Comparison of ENCODE assay signal across 10 mouse cellular contexts in genomic region chr7:44247971-44248370, GRCm38 (mm10). TPM values are rescaled to one million over a fixed set of nuclear protein-coding genes. Genes with fewer than 3 reads are reported as not detected.
DNase-seq lines count a peak whose midpoint lies in the region; ATAC-seq and TF ChIP-seq lines count a peak whose summit lies in the region.
"Had no signal": no experiment of that assay in that cellular context is flagged by ENCODE, and none has a peak within 500 bp of the region (broad histone marks: within the 10 kb centered on the region; RNA-seq: fewer than 3 reads in every experiment).

No protein-coding gene starts in this region.

- no peaks in the 10 kb centered on the region for H3K27me3 ChIP-seq in heart, embryonic 15.5 days
- no peaks in the 10 kb centered on the region for H3K27me3 ChIP-seq in embryonic facial prominence, embryonic 10.5 days (replicated peaks; ENCODE audit: low read depth, poor library complexity, severe bottlenecking)
- H3K27me3 ChIP-seq in hindbrain, postnatal 0 days (ENCODE audit: insufficient read depth, low read length), result no peaks in the 10 kb centered on the region
- no peaks in the 10 kb centered on the region for H3K27me3 ChIP-seq in midbrain, embryonic 15.5 days (replicated peaks)

- 93% methylated on average over 2 of the region's 2 CpGs for WGBS in heart, embryonic 15.5 days
- WGBS in embryonic facial prominence, embryonic 10.5 days, result 90% methylated on average over 2 of the region's 2 CpGs
- WGBS in hindbrain, postnatal 0 days, result 96% methylated on average over 2 of the region's 2 CpGs
- WGBS in midbrain, embryonic 15.5 days, result 94% methylated on average over 2 of the region's 2 CpGs

- H3K36me3 ChIP-seq in heart, embryonic 15.5 days, result peaks cover 28% of the 10 kb centered on the region
- peaks cover 52% of the 10 kb centered on the region for H3K36me3 ChIP-seq in embryonic facial prominence, embryonic 10.5 days (replicated peaks)
- H3K36me3 ChIP-seq in hindbrain, postnatal 0 days (ENCODE audit: insufficient read depth, low read length), result peaks cover 15% of the 10 kb centered on the region
- H3K36me3 ChIP-seq in midbrain, embryonic 15.5 days (replicated peaks), result peaks cover 32% of the 10 kb centered on the region

- peak overlapping the region; percentile 98 for H3K4me3 ChIP-seq in heart, embryonic 15.5 days
- H3K4me3 ChIP-seq in embryonic facial prominence, embryonic 10.5 days, result peak overlapping the region; percentile 91
- peak overlapping the region; percentile 91 for H3K4me3 ChIP-seq in hindbrain, postnatal 0 days (ENCODE audit: low read length)
- H3K4me3 ChIP-seq in midbrain, embryonic 15.5 days, result peak overlapping the region; percentile 94

- no peak for DNase-seq in heart, postnatal 4 days
- DNase-seq in embryonic facial prominence, embryonic 10.5 days (ENCODE audit: low spot score), result no peak
- no peak for DNase-seq in hindbrain, postnatal 0 days (ENCODE audit: low spot score)
- no peak for DNase-seq in spleen, adult 12 weeks (ENCODE audit: low spot score)
- DNase-seq in left cerebral cortex, adult 8-10 months (ENCODE audit: low spot score in 2 of 2), result no peak
- DNase-seq in right cerebral cortex, postnatal 25 days, result no peak
- DNase-seq: layer of hippocampus, postnatal 36 days had no signal

- H3K9me3 ChIP-seq in heart, embryonic 15.5 days (replicated peaks), result no peaks in the 10 kb centered on the region
- H3K9me3 ChIP-seq in embryonic facial prominence, embryonic 10.5 days, result no peaks in the 10 kb centered on the region
- no peaks in the 10 kb centered on the region for H3K9me3 ChIP-seq in hindbrain, postnatal 0 days (ENCODE audit: low read length)
- no peaks in the 10 kb centered on the region for H3K9me3 ChIP-seq in midbrain, embryonic 15.5 days

- H3K4me1 ChIP-seq in heart, embryonic 15.5 days (replicated peaks), result peaks cover 20% of the 10 kb centered on the region
- H3K4me1 ChIP-seq in embryonic facial prominence, embryonic 10.5 days, result peaks cover 20% of the 10 kb centered on the region
- H3K4me1 ChIP-seq in hindbrain, postnatal 0 days (ENCODE audit: insufficient read depth, low read length), result peaks cover 10% of the 10 kb centered on the region
- H3K4me1 ChIP-seq in midbrain, embryonic 15.5 days, result peaks cover 23% of the 10 kb centered on the region

- no peak for ATAC-seq in heart, embryonic 15.5 days (replicated peaks; ENCODE audit: insufficient number of reproducible peaks, insufficient read depth, low FRiP score, low read depth)
- no peak for ATAC-seq in hindbrain, postnatal 0 days
- ATAC-seq in midbrain, embryonic 15.5 days (replicated peaks), result no peak

- H3K4me2 ChIP-seq in heart, embryonic 15.5 days, result peak overlapping the region; percentile 77
- H3K4me2 ChIP-seq in hindbrain, postnatal 0 days (ENCODE audit: low read depth, low read length), result peak overlapping the region; percentile 82
- H3K4me2 ChIP-seq in midbrain, embryonic 15.5 days, result peak overlapping the region; percentile 70

- H3K9ac ChIP-seq in heart, embryonic 15.5 days, result peak overlapping the region; percentile 13; the same call in 1 of the 2 replicates
- peak overlapping the region; percentile 99; the same call in 1 of the 2 replicates for H3K9ac ChIP-seq in hindbrain, postnatal 0 days (replicated peaks; ENCODE audit: low read length)
- H3K9ac ChIP-seq in midbrain, embryonic 15.5 days, result peak overlapping the region; percentile 93; the same call in 1 of the 2 replicates

- TF ChIP-seq CTCF in hindbrain, postnatal 0 days (IDR thresholded peaks at IDR 0.05; ENCODE audit: low read depth), result no peak

- H3K27ac ChIP-seq in heart, embryonic 15.5 days, result no peak overlapping the region
- no peak overlapping the region for H3K27ac ChIP-seq in embryonic facial prominence, embryonic 10.5 days (replicated peaks)
- H3K27ac ChIP-seq in hindbrain, postnatal 0 days, result no peak overlapping the region
- H3K27ac ChIP-seq in midbrain, embryonic 15.5 days, result no peak overlapping the region

RNA-seq across cellular contexts. Expression of gene 2410002F23Rik, which starts 1.4 kb away (rescaled TPM):
- 59.5 and 86.8 TPM in 2 replicates for polyA plus RNA-seq in heart, embryonic 15.5 days (2015; fragmentation: Nextera tagmentation; extraction: Ambion mirVana)
- total RNA-seq in heart, postnatal 4 days (2021), result 10 to 100 TPM; 72.0 to 72.7 TPM
- polyA plus RNA-seq in embryonic facial prominence, embryonic 10.5 days (2016; fragmentation: Nextera tagmentation; extraction: Ambion mirVana), result 197 and 214 TPM in 2 replicates
- total RNA-seq in hindbrain, postnatal 0 days (2014; rRNA removed), result 340 and 409 TPM in 2 replicates
- 239 TPM in 2 replicates for polyA plus RNA-seq in hindbrain, postnatal 0 days (2015; fragmentation: Nextera tagmentation; extraction: Ambion mirVana)
- 232 and 240 TPM in 2 replicates for polyA plus RNA-seq in midbrain, embryonic 15.5 days (2015; fragmentation: Nextera tagmentation; extraction: Ambion mirVana)
- total RNA-seq in left cerebral cortex, adult 8-10 months (2022), result 10 to 100 TPM; 81.6 to 96.2 (median 87.1) TPM

RNA-seq across cellular contexts. Expression of gene 1700028J19Rik, which starts 1.5 kb away (rescaled TPM):
- 0.62 and 1.1 TPM in 2 replicates for polyA plus RNA-seq in heart, embryonic 15.5 days (2015; fragmentation: Nextera tagmentation; extraction: Ambion mirVana)
- under 1 TPM; 0.61 to 0.79 TPM for total RNA-seq in heart, postnatal 4 days (2021)
- 1.1 TPM in 2 replicates for polyA plus RNA-seq in embryonic facial prominence, embryonic 10.5 days (2016; fragmentation: Nextera tagmentation; extraction: Ambion mirVana)
- total RNA-seq in hindbrain, postnatal 0 days (2014; rRNA removed), result 1.2 TPM in 1 of 2 replicates, not detected in the other
- 1.6 TPM in 2 replicates for polyA plus RNA-seq in hindbrain, postnatal 0 days (2015; fragmentation: Nextera tagmentation; extraction: Ambion mirVana)
- polyA plus RNA-seq in midbrain, embryonic 15.5 days (2015; fragmentation: Nextera tagmentation; extraction: Ambion mirVana), result 1.4 and 1.7 TPM in 2 replicates
- 1 to 10 TPM in 3 of 4 experiments, under 1 TPM in 1; 0.87 to 1.8 (median 1.4) TPM for total RNA-seq in left cerebral cortex, adult 8-10 months (2022)

RNA-seq across cellular contexts. Expression of gene Acp4, which starts 9.2 kb away (rescaled TPM):
- polyA plus RNA-seq in heart, embryonic 15.5 days (2015; fragmentation: Nextera tagmentation; extraction: Ambion mirVana), result not detected in 2 replicates
- not detected for total RNA-seq in heart, postnatal 4 days (2021)
- polyA plus RNA-seq in embryonic facial prominence, embryonic 10.5 days (2016; fragmentation: Nextera tagmentation; extraction: Ambion mirVana), result 0.16 TPM in 1 of 2 replicates, not detected in the other
- not detected in 2 replicates for total RNA-seq in hindbrain, postnatal 0 days (2014; rRNA removed)
- 0.13 TPM in 1 of 2 replicates, not detected in the other for polyA plus RNA-seq in hindbrain, postnatal 0 days (2015; fragmentation: Nextera tagmentation; extraction: Ambion mirVana)
- polyA plus RNA-seq in midbrain, embryonic 15.5 days (2015; fragmentation: Nextera tagmentation; extraction: Ambion mirVana), result 0.21 TPM in 1 of 2 replicates, not detected in the other
- total RNA-seq in left cerebral cortex, adult 8-10 months (2022), result under 1 TPM in 1 of 4 experiments, not detected in 3; 0.21 TPM
- total RNA-seq: layer of hippocampus, postnatal 36 days had no signal
- polyA plus RNA-seq: brain, embryonic 14.5 days had no signal

RNA-seq across cellular contexts. Expression of gene Gm36864, which starts 12.0 kb away (rescaled TPM):
- polyA plus RNA-seq in heart, embryonic 15.5 days (2015; fragmentation: Nextera tagmentation; extraction: Ambion mirVana), result 0.09 TPM in 1 of 2 replicates, not detected in the other
- not detected for total RNA-seq in heart, postnatal 4 days (2021)
- 0.10 TPM in 1 of 2 replicates, not detected in the other for polyA plus RNA-seq in embryonic facial prominence, embryonic 10.5 days (2016; fragmentation: Nextera tagmentation; extraction: Ambion mirVana)
- total RNA-seq in hindbrain, postnatal 0 days (2014; rRNA removed), result not detected in 2 replicates
- polyA plus RNA-seq in hindbrain, postnatal 0 days (2015; fragmentation: Nextera tagmentation; extraction: Ambion mirVana), result not detected in 2 replicates
- polyA plus RNA-seq in midbrain, embryonic 15.5 days (2015; fragmentation: Nextera tagmentation; extraction: Ambion mirVana), result not detected in 2 replicates
- not detected for total RNA-seq in left cerebral cortex, adult 8-10 months (2022)
- total RNA-seq: layer of hippocampus, postnatal 36 days had no signal
- polyA plus RNA-seq: brain, embryonic 14.5 days had no signal

RNA-seq across cellular contexts. Expression of gene Gm15517, which starts 13.3 kb away (rescaled TPM):
- polyA plus RNA-seq in heart, embryonic 15.5 days (2015; fragmentation: Nextera tagmentation; extraction: Ambion mirVana), result not detected in 2 replicates
- total RNA-seq in heart, postnatal 4 days (2021), result not detected
- not detected in 2 replicates for polyA plus RNA-seq in embryonic facial prominence, embryonic 10.5 days (2016; fragmentation: Nextera tagmentation; extraction: Ambion mirVana)
- not detected in 2 replicates for total RNA-seq in hindbrain, postnatal 0 days (2014; rRNA removed)
- polyA plus RNA-seq in hindbrain, postnatal 0 days (2015; fragmentation: Nextera tagmentation; extraction: Ambion mirVana), result not detected in 2 replicates
- not detected in 2 replicates for polyA plus RNA-seq in midbrain, embryonic 15.5 days (2015; fragmentation: Nextera tagmentation; extraction: Ambion mirVana)
- not detected for total RNA-seq in left cerebral cortex, adult 8-10 months (2022)
- total RNA-seq: layer of hippocampus, postnatal 36 days had no signal

Comparison
In these comparisons a context has a peak if more than half of its experiments do, and no peak if none do; other contexts are left out.
1. H3K9ac ChIP-seq: peak in every context shown above with its lines; median percentile 99 in hindbrain, postnatal 0 days; 93 in midbrain, embryonic 15.5 days; 13 in heart, embryonic 15.5 days.